Mouse (Mus musculus) gastrocnemius, postnatal 36 days (tissue): ENCODE data around the gene Vdac2. TPM values are rescaled to one million over a fixed set of nuclear protein-coding genes. Genes with fewer than 3 reads are reported as not detected.

Experiments
- DNase-seq, 2 experiments: peaks; one replicate each; pipeline ENCODE4 v3.0.0; 2022
- intact Hi-C: fragments of 180-260 bp; cut with DNase I; formaldehyde crosslinking; loops from one replicate; pipeline ENCODE4 v1.15.1; 2025
- long read RNA-seq, 2 experiments: library from polyadenylated mRNA; stranded (forward); transcript quantifications; one replicate each; pipeline ENCODE4 v2.0.0; 2021
- total RNA-seq, 2 experiments: library from RNA; stranded (reverse); gene quantifications; 2 replicates each; pipeline ENCODE4 v1.2.3; 2021

Vdac2 gene
- 100 to 1,000 TPM; 278 to 305 TPM for total RNA-seq
- long read RNA-seq, experiment 1, transcript Vdac2-201 (10 exons, 1,954 nt): major isoform, 255 of 306 reads
- long read RNA-seq, experiment 1, partial matches to known transcripts: 27 of 306 reads
- long read RNA-seq, experiment 1, other reads (novel, unspliced or antisense): 22 of 306 reads
- long read RNA-seq, experiment 2, transcript Vdac2-201 (10 exons, 1,954 nt): major isoform, 365 of 422 reads
- long read RNA-seq, experiment 2, partial matches to known transcripts: 20 of 422 reads
- long read RNA-seq, experiment 2, other reads (novel, unspliced or antisense): 33 of 422 reads

DNA sequence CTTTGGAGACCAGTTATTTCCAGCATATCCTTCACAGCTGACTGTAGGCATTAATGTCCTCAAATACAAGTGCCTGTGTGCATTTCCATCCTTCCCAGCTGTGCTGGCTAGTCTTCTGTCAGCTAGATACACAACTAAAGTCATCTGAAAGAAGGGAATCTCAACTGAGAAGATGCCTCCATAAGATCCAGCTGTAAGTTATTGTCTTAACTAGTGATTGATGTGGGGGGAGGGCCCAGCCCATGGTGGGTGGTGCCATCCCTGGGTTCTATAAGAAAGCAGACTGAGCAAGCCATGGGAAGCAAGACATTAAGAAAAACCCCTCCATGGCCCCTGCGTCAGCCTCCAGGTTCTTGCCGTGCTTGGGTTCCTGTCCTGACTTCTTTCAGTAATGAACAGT lies at the start of gene Vdac2:
TSS of gene Vdac2 (plus strand) at position 301 of the 400 bp plus-strand sequence.
- intact Hi-C loops: loop anchor here (5.0 kb wide), 1 partner anchor 1163 kb away; no protein-coding TSS in a partner anchor
- DNase-seq: no peak

DNA sequence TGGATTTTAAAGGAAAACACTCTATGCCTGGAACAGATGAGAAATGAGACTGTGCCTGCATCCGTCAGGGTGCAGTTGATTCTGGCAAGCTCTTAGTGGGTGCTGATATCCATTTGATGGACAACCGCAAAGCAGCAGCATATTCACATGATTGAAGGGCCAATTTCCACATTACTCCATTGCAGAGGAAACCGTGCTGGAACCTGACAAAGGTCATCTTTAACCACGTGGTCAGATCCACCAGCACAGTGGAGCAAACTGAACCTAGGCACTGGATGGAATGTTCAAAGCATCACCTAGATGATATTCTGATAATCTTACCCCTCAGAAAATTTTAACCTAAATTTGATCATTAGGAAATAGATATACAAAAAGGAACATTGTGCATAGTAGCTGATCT lies 48.8 kb upstream of the Vdac2 start:
- no peak for DNase-seq
- intact Hi-C loops: no loop called here

DNA sequence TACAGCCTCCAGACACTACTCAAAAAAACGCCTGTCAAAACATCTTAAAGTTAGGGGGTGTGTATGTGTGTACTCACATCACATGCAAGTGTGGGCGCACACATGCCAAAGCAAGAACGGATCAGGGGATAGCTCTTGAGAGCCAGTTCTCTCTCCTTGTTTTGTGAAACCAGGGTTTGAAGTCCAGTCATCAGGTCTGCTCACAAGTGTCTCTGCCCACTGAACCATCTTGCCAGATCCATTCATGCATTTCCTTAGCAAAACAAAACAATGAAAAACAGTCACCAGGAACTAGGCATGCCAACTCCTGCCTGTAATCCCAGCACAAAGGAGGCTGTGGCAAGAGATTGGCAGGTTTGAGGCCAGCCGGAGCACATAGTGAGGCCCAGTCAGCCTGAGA lies 38.5 kb upstream of the Vdac2 start:
- intact Hi-C loops: no loop called here
- no peak for DNase-seq

DNA sequence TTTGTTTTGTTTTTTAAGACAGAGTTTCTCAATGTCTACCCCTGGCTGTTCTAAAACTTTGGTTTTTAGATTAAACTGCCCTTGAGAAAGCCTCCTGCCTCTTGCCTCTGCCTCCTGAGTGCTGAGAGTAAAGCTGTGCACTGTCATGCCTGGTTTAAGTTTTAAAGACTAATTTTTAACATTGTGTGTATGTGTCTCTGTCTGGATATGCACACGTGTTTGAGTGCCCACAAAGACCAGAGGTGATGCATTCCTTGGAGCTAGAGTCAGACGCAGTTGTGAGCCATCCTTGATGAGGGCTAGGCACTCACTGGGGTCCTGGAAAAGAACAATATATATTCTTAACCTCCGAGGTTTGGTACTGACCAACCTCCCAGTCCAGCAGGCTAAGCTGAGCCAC lies 37.7 kb upstream of the Vdac2 start:
- intact Hi-C loops: no loop called here
- DNase-seq: no peak

DNA sequence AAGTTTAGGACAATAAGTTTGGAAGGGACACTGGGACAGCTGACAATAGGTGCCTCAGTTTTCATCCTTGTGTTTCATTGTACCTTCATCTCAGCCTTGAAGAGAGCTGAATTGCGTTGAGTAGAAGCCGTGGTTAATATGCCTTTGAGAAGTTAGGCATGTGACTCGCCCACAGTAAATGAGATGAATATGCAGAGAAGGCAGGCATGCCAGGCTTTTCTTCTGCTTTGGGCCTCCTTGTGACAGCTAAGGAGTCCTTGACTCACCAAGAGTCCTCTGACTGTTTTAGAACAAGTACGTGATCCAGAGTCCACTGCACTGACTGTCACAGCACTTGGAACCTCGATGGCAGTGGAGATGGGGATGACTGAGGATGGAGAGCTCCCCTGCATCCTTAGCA lies 36.9 kb upstream of the Vdac2 start:
- DNase-seq: no peak
- intact Hi-C loops: no loop called here

DNA sequence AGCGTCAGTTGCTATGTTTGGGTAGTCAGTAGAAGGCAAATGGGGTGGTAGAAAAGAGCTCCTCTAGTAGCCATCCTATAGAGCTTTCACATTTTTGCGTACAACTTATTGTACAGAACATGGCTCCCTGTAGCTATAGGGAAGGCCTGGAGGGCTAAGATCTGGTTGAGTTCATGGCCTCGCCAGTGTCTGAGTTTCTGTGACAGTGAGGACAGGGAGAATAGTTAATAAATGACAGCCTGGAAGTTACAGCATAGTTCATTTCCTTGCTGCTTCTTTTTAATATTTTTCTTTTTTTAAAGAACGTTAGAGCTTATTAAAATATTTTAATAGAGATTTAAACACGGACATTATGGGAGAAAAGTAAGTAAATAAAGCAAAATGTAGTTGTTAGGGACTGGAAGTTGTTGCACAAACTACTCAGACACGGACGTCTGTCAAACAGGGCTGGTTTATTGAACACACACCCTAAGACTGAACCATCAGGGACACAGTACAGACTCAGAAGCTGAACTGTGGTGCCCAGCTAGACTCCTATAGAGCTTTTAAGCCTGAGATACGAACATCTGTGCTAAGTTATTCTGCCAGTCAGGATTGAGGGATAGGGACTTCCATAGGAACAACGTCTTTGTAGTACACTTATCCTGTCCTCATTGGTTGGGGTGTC lies 34.3 kb upstream of the Vdac2 start:
- intact Hi-C loops: no loop called here

DNA sequence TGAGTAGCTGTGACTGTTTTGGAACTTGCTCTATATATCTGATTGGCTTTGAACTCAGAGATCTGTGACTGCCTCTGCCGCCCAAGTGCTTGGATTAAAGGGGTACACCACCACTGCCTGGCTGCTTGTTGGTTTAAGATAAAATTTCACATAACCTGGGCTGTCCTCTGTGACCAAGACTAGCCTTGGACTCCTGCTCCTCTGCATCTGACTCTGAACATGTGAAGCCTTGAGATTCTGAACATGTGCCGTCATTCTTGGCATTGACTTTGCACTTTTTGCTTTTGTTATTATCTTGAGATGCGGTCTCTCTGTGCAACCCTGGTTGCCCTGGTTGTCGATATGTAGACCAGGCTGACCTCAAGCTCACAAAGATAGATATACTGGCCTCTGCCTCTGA lies 33.3 kb upstream of the Vdac2 start:
- intact Hi-C loops: no loop called here
- no peak for DNase-seq

More for the DNA sequence above, 34.3 kb upstream of the Vdac2 start:
- no peak for DNase-seq

DNA sequence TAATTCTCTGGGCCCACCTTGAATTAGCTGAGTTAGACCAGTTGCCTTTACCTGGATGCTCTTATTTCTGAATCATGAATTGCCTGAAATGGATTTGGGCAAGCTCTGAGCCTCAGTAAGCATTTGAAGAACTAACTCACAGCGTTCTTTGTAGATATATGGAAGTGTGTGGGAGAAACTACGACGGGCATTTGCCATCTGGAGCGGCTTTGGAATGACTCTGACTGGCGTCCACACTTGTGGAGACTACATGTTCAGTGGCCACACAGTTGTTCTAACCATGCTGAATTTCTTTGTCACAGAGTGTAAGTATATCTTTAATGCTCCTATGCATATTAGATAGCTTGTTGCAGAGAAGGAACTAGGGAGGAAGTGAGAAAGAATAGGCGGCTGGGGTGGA lies 32.8 kb upstream of the Vdac2 start:
- intact Hi-C loops: no loop called here
- DNase-seq: no peak

DNA sequence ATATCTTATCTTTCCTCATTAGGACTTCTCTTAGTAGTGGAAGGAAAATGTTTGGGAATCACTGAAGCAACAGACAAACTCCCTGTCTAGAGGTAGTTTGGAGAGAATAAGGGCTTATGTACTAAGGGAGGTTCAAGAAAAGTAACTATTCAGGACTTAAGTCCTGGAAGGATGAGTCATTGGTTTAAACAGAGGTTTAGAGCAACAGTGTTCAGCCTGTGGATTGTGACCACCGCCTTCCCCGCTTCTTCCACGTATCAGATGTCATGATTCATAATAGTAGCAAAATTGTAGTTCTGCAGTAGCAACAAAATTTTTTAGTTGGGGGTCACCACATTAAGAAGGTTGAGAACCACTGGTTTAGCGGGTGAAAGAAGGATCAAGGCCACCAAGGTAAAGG lies 24.4 kb upstream of the Vdac2 start:
- intact Hi-C loops: no loop called here
- DNase-seq: no peak

DNA sequence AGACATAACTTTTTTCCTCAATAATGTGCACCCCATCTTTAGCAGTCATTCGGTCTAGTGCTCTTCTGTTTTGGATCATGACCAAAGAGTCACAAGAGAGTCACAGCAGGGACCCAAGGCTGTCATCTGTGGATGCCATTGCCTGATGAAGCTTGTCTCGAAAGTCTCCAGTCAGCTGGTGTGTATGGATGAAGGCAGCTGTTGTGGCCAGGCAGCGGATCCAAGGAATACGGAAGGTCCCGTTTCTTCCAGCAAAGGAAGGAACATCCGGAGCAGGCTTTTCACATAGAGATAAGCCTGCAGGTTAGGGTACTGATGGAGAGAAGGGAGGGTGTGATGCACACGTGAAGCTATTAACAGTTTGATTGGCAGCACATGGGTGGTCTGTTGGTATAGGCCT lies 23.4 kb upstream of the Vdac2 start:
- no peak for DNase-seq
- intact Hi-C loops: no loop called here

DNA sequence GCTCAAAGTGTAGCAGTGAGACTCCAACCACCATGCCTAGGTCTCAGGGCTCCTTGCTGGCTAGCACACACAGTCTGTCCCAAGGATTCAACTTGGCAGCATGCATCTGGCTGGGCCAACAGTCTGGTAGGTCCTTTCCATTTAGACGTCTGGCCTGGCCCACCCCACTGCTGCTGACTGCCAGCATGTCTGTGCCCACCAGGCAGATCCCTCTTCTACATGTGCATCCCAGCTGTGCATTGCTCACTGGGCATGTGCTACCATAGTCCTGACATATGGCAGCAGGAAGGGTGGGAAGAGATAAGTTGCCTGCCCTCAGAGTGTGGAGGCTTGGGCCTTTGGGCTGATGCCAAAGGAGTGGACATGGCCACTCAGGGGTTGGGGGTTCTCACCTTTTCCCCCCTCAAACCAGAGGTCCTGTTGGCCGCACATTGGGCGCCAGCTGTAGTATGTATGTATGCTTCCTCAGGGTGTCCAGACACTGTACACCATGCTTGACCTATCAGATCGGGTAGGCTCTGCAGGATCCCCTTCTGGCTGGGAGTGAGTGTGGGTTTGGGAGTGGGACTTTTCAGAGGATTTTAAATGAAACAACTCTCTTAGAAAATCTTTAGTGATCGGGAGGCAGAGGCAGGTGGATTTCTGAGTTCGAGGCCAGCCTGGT lies 22.4 kb upstream of the Vdac2 start:
- no peak for DNase-seq

DNA sequence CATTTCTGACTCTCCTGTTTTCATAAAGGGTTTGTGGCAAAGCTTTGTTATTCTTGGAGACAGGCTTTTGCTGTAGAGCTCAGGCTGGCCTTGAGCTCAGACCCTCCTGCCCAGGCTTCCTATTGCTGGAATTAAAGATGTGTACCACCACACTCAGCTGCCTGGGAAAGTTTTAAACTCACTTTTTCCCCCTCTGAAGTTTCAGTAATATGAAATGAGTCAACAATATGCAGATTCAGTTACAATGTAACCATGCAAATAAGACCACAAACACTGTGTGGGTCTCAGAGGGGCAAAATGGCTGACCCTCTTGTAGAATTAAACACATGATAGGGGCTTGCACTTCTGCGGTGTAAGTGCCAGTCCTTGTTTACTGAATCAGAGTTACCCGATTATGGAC lies 18.8 kb upstream of the Vdac2 start:
- no peak for DNase-seq
- intact Hi-C loops: no loop called here

More for the DNA sequence above, 22.4 kb upstream of the Vdac2 start:
- intact Hi-C loops: no loop called here

DNA sequence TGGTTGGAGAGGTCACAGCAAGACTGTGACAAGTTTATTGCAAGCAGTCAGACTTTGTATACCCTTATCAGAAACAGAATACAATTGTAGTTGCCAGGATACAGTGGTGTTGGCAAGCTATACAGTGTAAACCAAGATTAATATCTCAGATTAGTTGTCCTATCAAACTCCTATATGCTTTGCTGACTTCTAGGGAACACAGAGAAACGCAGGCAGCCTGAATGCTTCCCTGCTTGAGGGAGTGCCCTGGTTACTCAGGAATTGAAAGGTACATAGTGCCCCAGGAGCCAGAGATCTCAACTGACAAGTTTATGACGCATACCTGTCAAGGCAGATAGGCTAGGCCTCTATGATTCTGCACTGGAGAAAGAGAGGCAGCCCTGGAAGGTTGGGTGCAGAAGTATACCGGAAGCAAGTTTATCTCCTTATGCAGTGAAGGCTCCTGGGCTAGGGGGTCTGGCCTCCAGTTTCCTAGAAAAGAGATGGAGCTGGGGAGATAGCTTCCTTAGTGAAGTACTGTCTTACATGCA lies 18.3 kb upstream of the Vdac2 start:
- no peak for DNase-seq
- intact Hi-C loops: no loop called here

DNA sequence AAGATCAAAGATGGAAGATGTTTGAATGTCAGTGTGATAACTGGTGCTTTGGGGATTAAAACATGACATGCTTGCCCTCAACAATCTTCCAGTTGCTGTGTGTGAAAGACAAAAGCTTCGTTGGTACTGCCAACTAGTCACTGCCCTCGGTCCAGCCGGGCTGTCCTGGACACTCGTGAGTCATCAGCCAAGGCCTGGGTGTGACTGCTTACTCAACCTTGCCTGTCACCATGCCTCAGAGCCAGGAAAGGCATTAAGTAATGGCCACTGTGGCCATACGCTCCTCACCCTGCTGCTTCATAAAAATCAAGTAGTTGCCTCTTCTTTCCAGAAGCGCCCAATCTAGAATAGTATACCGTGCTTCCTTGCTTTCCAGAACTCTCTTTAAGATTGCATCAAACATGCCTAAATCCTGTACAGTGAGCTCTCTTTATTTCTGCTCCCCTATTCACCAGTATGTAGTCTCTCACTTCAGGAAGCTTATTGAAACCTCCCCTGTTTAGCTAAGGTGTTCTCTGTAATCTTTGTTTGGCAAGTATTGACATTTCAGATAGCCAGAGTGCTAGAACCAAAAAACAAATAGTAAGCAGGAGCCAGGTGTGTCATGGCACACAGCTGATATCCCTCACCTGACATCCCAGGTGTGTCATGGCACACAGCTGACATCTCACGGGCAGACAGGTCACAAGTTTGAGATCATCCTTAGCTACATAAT lies 16.7 kb upstream of the Vdac2 start:
- intact Hi-C loops: no loop called here
- no peak for DNase-seq

DNA sequence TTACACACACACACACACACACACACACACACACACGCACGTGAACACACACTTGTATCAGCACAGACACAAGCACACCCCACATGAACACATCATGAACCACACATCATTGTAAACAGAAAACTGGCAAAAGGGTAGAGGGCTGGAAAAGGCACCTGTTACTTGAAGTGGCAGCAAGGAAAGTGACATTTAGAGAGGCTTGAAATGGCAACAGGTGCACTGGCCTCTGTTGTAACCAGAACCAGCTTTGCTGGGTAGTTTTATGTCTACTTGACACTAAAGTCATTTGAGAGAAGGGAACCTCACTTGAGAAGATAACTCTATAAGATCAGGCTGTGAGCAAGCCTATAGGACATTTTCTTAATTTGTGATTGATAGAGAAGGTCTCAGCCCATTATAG lies 15.6 kb upstream of the Vdac2 start:
- no peak for DNase-seq

DNA sequence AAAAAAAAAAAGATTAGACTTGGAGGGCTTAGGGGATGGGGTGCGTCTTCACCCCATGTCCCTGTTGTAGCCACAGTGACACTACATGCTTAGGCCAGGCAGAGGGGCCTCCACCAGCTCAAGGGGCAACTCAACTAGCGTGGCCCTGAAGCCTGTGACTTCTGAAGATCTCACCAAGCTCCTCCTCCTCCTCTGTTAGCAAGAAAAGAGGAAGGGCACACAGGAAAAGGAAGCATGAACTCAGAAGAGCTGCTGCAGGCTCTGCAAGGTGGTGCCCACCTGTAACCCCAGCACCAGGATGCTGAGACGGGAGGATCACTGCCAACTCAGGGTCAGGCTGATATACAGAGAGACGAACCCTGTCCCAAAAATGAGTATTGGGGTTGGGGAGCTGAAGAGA lies 13.7 kb upstream of the Vdac2 start:
- intact Hi-C loops: no loop called here
- DNase-seq: no peak

More for the DNA sequence above, 15.6 kb upstream of the Vdac2 start:
- intact Hi-C loops: no loop called here

DNA sequence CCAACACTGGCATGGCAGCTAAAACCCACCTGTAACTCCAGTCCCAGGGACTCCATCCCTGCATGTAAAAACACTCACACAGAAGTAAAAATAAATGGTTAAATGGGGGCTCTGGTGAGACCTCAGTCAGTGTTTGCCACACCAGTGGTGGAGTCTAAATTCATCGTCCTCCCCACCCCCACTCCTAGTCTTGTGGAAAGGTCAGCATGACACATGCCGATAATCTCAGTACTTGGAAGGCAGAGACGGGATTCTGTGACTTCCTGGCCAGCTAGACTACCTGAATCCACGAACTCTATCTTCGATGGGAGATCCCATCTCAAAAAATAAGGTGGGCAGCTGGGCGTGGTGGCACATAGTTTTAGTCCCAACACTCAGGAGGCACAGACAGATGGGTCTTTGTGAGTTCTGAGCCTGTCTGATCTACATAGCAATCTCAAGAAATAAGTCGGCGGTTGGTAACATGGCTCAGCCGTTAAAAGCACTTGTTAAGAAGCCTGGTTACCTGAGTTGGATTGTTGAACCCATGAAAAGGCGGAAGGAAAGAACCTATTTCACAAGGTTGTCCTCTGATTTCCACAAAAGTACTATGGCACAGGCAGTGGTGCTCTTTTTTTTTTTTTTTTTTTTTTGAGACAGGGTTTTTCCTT lies 13.2 kb upstream of the Vdac2 start:
- DNase-seq: no peak
- intact Hi-C loops: no loop called here

DNA sequence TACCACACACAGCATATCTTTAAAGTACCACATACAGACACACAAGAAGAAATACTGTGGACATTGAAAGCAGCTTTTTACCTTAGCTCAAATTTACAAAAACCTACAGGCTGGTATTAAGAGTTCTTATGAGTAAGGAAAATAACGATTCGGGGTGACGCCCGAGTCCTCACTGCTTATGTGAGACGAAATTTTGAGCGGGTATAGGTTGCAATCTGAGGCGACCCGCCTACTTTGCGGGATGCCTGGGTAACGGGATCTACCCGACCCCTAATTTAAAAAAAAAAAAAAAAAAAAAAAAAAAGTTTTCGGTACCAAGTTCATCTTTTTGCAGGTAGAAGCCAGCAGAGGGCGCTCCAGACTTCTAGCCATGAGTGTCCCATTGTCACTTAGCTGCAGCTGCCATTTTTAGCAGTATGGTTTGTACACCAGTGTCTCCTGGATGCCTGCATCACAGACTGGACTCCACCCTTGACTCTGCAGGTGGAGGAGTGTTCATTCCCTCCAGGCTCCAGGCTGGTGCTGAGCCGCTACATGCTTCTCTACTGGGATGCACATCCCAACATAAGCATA lies 12.4 kb upstream of the Vdac2 start:
- intact Hi-C loops: loop anchor here (1.0 kb wide), 1 partner anchor 36 kb away; the partner anchor contains the start of gene Comtd1
- peak; percentile 44 to 58 for DNase-seq

DNA sequence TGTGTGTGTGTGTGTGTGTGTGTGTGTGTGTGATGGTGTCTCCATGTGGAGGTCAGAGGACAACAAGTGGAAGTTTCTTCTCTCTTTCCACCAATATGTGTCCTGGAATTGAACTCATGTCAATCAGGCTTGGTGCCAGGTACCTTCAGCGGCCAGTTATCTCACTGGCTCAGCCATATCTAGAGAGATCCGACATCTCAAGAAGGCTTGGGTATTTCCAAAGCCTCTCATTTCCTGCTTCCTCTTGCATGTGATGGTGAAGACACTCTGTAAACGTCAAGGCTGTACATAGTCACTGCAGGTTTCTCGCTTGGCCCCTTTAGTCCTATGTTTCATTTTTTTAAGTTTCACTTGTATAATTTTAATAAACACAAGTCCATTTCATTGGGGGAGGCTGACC lies 11.8 kb upstream of the Vdac2 start:
- DNase-seq: no peak
- intact Hi-C loops: loop anchor here (1.0 kb wide), 1 partner anchor 35 kb away; the partner anchor contains the start of gene Comtd1

DNA sequence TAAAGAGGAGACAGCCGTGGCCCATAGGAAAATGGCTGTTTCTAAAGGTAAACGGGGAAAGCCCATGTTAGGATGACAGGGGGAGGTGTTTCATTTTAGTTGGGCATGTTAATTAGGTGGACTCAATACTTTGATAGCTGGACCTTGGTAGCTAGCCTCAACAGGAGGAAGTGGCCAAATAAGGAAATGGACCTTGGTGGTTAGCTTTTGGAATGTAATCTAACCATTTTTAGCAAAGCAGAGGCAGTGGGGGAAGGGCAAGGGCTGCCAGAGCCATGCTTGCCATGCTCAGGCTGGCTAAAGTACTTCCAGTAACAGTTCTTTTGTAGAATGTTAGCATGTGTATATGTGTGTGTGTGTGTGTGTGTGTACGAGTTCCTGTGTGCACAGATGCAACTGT lies 11.2 kb upstream of the Vdac2 start:
- no peak for DNase-seq
- intact Hi-C loops: loop anchor here (1.0 kb wide), 1 partner anchor 34 kb away; the partner anchor contains the start of gene Comtd1
